Mouse (Mus musculus) thymus, postnatal 25 days (tissue): ENCODE measurements around the gene Hoxa10.

Experiments
- DNase-seq: peaks from one replicate; pipeline ENCODE4 v3.0.0; 2022

Gene Hoxa10

DNA sequence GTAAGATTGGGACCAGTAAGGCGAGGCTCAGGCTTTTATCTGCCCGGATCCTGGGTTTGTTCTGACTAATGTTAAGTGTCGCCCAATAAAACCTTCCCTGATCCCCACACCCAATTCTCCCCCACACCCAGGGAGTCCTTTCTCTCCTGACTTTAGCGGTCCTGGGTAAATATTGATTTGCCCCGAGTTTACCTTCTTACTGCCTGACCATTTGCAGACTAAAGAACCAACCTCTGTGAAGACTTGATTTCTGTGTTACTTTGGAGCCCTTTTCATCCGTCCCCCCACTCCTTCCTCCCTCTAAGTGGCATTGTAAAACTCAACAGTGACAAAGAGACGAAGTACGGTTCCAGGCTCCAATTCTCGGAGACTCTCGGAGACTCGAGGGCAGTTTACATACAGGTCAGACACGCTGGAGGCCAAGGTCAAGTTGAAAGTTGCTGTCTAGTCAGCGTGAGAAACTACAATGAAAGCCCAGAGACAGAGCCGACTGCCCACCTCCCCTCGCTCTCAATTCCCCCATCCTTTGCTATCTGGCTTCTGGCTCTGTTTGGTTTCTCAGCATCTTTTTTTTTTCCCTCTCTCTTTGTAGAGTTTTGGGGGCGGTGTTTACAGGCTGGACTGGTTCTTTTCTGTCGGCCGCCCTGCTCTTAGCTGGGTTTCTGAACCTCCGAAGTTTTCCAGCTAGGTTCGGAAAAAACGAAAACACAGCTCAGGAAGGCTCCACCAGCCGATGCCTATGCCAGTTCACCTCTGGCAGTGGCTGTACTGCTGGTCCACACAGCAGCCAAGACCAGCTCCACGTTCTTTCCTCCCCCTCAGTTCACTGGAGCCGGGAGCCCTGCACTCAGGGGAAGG is 22.0 kb upstream of the Hoxa10 start:
- DNase-seq, result no peak

DNA sequence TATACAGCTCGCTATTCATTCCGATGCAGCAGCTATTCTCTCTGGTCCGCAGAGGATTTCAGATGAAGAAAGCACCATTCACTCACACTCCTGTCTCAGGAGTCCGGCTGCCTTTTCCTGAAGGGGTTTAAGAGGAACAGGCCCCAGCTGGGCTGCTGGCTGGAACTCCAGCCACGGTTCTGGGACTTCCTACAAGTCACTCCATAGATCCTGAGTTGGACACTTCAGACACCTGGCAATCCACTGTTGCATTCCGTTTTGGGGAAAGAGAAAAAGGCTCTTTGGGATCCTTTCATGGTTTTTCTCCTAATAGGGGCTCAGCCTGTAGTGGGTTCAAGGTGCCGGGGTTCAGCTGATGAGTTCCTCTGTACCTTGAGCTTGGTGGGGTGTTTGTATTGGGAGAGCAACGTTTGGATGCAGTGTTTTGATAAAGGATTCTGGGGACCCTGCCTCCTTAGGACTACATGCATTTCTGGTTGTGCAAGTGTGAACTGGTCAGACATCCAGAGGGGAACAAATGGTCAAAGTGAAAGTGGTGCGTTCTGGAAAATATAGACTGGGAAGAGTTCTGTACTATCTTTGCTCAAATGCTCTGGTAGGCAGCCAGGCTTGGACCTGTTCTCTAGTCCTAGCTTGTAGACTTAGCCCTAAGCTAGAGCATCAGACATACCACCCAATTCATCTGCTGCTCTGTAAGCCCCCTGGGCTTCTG is 21.3 kb upstream of the Hoxa10 start:
- DNase-seq, result no peak

DNA sequence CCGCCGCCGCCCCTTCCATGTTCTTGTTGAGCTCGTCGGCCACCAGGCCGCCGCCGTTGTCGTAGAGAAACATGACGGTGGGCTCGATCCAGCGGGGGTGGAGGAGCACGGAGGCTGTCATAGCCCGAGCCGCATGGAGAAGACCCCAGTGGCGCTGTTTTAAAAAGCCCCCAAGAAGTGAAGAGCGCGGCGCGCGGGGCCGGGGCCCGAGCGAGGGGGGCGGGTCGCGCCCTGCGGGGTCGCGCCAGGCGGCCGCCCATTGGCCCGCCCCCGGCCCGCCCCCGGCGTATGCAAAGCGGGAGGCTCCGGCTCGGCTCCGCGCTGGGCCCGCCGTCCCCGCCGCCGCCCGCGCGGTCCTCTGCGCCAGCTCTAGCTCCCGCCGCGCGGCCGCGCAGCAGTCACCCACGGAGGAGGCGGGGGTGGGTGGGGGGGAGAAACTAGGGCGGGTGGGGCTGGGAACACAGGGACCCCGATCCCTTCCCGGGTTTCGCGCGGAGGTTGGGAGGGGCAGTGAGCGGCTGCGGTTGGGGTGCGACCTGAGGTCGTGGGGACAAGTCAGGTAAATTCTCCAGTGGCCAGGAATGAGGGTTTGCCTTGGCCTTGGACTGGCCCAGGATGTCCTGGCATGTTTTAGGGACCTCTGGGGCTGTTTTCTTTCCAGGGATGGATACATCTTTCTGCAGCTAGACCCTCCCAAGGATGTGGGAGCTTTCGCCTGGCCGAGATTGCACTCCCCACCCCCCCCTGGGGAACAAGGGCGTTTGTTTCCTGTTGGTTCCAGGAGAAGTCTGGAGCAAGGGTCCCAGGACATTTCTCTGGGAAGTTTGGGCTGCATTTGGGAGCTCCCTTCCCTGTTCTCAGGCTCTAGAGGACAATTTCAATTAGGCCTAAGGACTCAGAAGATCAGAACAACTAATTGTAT is 20.3 kb upstream of the Hoxa10 start, which contains the start of gene Hoxa13:
Hoxa13 (minus strand) TSS at position 227 of the 922 bp plus-strand sequence.
- DNase-seq, result peak; percentile 65

DNA sequence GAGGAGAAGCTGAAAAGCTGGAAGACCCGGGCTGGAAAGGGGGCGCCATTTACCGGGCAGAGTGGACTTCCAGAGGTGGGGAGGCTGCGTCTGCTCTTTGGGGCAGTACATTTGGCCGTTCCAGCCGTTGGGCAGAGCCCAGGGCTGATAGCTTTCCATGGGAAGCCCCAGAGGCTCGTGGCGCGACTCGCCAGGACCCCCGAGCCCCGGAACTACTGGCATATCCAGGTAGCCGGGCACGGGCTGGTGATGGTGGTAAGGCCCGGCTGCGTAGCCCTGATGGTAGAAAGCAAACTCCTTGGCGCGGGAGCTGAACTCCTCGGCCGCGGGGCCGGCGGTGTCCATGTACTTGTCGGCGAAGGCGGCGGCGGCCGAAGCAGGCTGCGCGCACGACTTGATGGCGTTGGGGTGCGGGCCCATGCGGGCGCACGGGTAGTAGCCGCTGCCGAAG is 19.2 kb upstream of the Hoxa10 start:
- DNase-seq, result no peak

DNA sequence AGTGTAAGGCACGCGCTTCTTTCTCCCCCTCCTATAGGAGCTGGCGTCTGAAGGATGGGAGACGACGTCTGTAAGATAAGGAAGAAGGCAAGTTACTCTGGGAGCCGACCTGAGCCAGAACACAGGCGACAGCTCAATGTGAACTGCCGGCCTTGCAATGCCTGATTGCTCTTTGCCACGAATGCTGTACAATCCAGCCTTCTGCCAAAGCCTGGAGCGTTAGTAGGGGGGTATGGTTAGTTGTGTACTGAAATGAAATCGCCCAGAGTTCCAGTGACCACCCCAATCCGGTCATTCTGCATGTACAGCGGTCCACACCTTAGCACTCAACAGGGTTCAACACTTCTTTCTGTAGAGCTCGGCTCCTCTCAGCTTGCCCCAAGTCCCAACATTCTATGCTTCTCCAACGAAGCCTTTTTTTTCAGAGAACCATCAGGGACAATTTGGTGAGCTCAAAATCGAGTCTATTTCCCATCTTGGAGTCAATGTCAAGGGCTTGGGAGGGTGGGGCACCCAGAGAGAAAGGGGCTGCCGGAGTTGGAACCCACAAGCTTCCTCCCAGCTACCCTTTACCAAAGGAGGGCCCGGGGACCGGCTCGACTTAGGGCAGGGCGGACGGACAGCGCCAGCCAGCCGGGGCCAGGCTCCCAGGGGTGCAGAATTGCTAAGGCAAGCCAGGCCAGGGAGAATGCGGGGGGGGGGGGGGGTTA is 18.6 kb upstream of the Hoxa10 start:
- no peak for DNase-seq

DNA sequence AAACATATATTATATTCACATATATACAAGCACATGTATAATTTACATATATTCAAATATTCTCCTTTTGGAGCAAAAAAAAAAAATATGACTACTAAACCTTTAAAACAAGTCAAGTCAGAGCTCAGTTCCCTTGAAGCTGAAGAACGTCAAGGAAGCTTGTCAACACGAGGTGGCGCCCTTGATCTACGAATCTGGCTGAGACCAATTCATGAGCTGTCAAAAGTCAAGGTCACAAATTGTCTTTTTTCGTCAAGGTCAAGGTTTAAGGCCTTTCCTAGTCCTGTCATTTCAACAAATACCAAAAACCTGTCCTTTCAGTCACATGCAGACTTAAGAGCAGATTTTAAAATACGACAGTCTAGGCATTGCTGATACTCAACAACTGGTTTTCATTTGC is 16.3 kb upstream of the Hoxa10 start:
- DNase-seq, result peak; percentile 85

DNA sequence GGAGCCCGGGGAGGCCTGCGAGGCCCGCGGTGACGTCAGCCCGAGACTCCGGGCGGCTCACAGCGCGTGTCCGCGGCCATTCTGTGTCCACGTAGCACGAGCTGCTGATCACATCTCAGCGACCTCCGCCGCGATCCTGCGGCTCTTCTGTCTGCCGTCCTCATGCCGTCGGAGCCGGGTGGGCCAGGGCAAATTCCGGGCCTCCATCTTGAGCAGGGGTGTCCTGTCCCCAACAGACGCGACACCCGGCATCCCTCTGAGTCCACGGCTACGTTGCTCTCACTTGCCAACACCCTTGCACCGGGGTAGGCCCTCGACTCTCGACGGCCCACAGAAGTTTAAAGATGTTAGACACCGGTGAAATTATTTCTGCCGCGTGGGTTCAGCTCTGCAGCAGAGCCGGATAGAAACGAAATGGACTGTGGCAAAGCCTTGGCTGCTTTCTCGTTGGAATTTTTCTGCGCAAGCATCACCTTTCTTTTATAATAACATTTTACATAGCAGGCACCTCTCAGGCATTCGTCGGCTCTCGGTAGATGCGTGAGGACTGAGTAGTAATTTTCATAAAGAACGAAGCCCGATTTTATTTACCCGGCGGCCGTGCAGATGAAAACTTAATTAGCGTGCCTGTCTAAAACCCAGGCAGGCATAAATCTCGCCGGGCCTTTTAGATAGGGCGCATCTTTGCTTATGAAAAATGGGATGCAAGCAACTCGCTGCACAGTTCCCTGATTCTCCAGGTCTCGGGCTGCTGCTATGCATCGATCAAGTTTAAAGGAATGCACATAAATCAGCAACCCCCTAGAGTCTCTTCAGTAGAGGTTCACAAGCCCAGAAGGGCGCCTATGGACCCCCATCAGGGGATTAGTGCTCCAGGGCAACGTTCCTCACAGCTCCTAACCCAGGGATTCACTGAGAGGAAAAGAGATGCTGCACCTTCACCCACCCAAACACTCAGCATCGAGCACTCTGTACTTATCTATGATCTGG is 13.2 kb upstream of the Hoxa10 start:
- DNase-seq, result peak; percentile 37

DNA sequence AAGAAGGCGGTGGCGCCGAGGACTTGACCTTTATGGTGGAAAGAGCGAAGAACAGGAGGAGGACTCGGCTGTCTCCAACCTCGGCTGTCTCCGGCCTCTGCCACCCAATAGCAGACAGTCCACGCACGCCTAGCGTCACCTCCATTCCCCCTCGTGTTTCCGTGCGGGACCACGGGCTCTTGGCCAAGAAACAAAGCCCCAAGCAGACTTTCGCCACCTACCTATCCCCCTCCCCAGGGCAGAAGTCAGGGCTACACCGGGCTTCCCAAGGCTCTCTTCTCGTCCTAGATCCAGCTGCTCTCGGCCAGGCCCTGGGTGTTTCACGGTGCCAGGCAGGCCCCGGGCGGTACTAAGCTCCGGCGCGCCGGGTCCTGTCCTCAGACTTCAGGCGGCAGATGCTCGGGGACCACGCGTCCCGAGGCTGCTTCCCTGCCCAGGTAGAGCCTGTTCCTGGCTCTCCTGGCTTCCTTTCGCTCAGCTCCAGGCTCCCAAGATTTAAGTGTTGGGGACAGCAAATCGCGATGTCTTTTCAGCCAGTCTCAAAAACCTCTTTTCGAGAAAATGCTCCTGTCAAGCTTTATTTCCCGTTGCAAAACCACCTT is 12.2 kb upstream of the Hoxa10 start:
- no peak for DNase-seq

DNA sequence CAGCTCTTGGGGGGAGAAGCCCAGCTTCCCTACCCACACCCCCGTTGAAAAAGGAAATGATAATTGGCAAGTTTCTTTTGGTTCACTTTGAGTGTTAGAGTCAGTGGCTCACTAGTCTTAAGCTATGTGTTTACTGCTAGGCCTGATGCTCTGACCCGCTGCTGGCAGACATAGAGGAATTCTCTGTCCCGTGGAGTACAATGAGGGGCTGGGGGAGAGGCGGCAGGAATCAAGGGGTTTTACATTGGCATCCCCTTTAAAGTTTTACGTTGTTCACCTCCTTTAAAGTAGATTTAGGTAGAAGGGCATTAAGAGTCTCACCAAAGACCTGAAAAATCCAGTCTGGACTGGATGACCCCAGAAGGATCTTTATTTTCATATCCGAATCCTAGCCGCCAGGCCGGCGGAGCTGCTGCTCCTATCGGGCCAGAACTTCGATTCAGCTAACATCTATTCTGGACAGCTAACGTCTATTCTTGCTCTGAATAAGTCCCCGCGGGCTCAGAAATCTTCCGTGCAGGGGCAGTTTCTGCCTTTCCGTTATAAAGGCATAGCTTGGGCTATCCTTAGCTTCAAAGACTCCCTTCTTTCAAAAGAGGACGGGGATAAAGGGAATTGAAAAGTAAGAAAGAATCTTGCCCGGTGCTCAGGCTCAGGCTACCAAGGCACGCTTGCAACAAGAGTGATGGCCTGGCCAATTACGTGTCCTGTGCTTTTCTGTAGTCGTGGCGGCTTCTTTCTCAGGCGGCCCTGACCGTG is 11.5 kb upstream of the Hoxa10 start:
- DNase-seq, result no peak

DNA sequence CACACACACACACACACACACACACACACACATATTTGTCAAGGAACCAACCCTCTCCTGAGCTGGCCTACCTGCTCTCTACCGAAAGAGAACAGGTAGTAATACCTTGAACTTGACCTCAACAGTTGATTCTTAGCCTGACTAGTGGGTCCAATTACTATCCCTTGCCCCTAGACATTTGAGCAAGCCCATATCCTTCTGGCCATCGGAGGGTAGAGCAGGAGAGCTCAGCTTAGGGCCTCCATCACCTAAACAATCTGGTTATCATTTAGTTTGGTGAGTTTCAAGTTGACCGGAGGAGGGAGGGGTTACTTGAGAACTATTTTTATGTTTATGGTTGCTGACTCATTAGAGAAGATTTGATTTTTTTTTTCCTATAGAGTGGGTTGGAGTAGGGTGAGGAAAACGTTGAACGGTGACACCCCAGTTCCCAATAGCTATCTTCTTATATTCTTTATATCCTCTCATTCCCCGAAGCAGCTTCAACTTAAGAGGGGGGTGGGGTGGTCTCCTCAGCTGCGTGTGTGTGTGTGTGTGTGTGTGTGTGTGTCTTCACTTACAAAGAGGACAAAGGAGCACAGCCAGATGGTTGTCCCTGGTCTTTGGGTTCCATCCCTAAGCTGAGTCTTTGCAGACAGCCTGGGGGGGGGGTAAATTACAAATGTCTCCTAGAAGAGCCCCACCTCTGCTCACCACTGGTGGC is 10.7 kb upstream of the Hoxa10 start:
- DNase-seq, result no peak

DNA sequence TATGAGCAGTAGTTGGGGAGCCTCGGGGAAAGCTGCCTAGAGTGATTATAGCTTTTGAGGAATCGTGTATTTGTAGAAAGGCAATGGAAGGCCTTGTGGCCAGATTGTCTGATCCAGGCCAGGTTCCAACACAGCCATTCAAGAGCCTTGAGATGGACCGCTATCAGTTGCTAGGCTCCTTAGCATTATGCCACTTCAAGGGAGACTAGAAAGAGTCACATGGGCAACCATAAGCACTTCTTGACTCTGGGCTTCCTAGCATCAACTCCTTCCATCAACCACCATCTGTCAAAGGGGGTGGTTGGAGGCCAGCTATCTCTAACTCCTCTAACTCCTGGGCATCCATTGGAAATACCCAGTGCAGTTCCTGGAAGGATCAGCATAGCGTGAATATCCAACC is 9.2 kb upstream of the Hoxa10 start:
- no peak for DNase-seq

DNA sequence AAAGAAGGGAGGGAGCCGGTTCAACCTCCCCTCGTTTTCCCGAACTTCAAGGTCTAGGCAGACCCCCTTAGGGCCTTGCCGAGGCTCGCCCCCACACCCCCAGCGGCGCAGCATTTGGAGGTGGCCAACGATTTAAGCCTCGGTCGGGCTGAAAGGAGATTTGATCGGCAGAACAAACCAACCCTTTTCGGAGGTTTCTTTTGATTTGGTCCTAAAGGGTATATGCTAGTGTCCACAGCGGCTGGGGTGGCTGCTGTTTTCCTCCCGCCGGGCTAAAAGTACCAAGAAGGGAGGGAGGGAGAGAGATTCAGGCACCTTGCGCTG is 8.7 kb upstream of the Hoxa10 start:
- no peak for DNase-seq

DNA sequence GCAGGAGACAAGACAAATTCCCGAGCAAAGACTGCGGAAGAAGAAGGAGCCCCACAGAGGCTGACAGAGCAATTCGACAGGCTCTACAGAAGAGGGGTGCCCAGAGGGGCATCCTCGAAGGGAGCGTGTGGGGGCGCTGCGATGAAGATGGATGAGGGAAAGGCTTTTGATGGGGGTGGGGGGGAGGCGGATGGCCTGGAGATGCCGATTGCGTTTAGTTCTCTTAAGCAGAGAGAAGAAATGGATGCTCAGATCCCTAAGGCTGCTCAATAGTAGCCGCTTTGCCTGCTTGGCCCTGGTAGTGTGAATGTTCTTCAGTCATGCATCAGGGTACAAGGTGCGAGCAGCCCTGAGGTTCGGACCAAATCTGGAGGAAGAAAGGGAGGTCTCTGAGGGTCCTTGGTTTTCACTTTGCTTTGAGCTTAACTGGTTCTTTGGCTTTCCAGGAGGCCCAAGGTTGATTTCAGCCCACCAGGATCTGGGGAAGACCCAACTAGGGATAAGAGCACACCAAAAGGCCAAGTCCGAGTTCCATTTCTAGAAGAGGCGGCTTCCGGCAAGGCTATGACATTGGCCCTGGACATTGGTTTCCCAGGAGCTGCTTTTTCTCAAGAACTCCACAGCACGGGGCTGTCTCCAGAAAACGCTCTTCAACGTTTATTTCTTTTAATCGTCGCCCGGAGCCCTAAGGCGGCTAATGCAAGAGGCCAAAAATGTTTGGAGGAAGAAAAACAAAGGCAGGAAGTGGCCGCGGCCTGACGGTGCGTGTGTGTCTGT is 8.2 kb upstream of the Hoxa10 start:
- DNase-seq, result no peak

DNA sequence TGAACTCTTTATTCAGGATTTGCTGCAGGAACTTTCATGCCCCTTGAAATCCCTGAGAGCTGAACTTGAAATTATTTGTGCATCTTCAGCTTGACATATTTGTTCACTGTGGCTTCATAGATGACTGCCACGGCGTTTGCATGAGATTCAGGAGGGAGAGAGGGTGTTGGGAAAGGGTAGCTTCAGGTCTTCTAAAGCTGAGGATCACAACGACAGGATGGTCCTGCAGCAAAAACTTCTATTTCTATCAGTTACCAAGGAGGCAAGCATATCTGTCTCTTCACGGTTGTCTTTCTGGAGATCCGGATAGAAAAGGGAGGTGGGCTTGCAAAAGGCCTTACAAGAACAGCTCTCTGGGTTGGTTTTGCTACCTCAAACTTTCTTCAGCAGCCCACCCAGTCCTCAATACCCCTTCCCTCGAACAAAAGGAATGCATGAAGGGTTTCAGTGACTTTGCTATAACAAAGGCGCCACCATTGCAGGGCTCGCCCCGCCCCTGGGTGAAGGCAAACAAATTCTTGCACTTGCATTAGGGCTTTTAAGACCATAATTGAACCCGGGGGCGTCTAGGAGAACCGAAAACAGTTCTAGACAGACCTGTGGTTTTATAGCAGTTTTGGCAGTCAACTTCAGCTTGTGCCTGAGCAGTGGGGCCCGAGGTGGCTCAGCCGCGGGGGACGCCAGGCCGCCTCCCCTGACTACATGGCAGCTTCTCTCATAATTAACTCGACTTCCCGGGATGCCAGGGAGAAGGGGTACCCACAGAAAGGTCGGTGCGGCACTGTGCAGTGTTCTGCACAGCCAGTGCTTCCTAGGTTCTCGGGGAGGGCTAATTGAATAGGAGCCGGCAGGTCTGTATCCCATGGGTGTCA is 7.3 kb upstream of the Hoxa10 start:
- no peak for DNase-seq

DNA sequence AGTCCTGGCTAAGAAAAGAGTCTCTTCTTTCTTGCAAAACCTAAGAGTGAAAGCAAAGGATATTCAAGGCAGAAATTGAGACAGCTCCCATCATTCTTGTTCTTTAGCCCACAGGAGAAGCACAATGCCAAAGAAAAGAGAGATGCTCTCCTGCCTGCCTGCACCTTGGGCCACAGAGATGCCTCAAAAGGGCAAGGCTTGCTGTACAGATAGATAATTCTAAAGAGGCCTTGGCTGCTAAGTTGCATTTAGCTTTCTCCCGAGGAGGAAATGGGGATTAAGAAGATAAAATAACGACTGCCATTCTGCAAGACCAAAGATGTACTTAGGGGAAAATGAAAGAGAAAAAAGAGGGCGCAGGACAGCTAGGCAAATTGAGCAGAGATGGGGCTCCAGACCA is 6.3 kb upstream of the Hoxa10 start:
- no peak for DNase-seq

DNA sequence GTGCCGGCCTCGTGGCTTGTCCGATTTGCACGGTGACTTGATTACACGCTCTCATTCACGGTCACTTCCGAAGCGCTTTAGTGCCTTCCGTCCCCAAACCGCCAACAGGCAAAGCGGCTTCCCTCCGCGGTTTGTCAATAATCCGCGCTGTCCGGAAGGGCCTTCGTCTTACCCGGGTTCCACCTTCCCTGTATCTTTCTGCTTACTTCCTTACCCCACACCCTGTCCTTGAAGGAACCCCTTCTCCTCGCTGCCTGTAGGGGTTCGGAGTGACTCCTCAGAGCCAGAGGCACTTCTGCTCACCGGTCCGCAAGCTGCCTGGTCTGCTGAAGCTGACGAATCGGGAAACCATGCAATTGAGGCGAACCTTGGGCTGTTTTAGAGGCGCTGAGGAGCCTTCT is 5.7 kb upstream of the Hoxa10 start:
- no peak for DNase-seq

DNA sequence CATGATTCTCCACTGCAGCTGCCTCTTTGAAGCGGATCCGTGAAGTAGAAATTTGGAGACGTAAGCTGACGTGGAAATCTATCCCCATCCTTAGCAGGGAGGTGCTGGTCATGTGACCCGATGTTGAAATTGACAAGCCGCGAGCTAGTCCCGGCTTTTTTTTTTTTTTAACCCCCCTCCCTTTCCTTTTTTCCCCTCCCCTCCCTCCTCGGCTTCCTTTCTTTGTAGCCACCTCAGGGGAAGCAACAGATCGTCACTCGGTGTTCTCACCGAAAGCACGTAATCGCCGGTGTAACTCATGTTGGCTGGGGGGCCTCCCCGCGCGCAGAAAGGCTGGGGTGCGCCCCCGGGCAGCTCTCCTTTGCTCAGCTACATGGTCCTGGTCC is 5.1 kb upstream of the Hoxa10 start, which contains the start of gene Hoxa11:
Hoxa11 (minus strand) TSS at position 54 of the 386 bp plus-strand sequence.
- no peak for DNase-seq
